Mouse (Mus musculus) bone marrow, adult 2 months (tissue): ENCODE data around the gene Selplg. TPM values are rescaled to one million over a fixed set of nuclear protein-coding genes. Genes with fewer than 3 reads are reported as not detected.

Experiments
- H3K27ac ChIP-seq: fragments of 200-500 bp; 2 replicates; pipeline ENCODE4 v1.5.1; 2012; ENCODE audit warnings: low read depth, mild to moderate bottlenecking, control low read depth, inconsistent platforms, low read length; ENCODE audit not compliant: control insufficient read depth, poor library complexity, insufficient read depth
- H3K4me1 ChIP-seq: fragments of 200-500 bp; 2 replicates; pipeline ENCODE4 v1.6.1; 2011; ENCODE audit warnings: low read length; ENCODE audit not compliant: control insufficient read depth, insufficient read depth
- H3K4me3 ChIP-seq: fragments of 200-500 bp; replicated peaks from 2 replicates; pipeline ENCODE3; 2011; ENCODE audit warnings: mild to moderate bottlenecking, low read depth, low read length, control low read depth; ENCODE audit not compliant: control insufficient read depth
- CTCF ChIP-seq: fragments of 200-500 bp; IDR thresholded peaks from 2 replicates; pipeline ENCODE4 v1.5.1; 2011; ENCODE audit warnings: low read length, control low read depth; ENCODE audit not compliant: control insufficient read depth, insufficient read depth
- POLR2A ChIP-seq: fragments of 200-500 bp; IDR thresholded peaks from 2 replicates; pipeline ENCODE4 v1.6.1; 2011; ENCODE audit warnings: low read depth, mild to moderate bottlenecking, control low read depth, low read length, borderline replicate concordance; ENCODE audit not compliant: control insufficient read depth
- WGBS: fragments of 180-500 bp; shearing (Covaris S2); methylation state at CpG from one replicate; pipeline ENCODE4 v1.1.7; 2018; 5-methylcytosine and 5-hydroxymethylcytosine counted together
- polyA plus RNA-seq: library from polyadenylated mRNA; stranded (reverse); fragments of >200 nt; gene quantifications from 2 replicates; pipeline ENCODE4 v1.2.4, GENCODE M21; 2011; ENCODE audit warnings: low replicate concordance; ENCODE audit not compliant: missing spikeins, insufficient read depth, insufficient read length

Selplg gene
- polyA plus RNA-seq, 1 experiment, result 146 TPM

DNA sequence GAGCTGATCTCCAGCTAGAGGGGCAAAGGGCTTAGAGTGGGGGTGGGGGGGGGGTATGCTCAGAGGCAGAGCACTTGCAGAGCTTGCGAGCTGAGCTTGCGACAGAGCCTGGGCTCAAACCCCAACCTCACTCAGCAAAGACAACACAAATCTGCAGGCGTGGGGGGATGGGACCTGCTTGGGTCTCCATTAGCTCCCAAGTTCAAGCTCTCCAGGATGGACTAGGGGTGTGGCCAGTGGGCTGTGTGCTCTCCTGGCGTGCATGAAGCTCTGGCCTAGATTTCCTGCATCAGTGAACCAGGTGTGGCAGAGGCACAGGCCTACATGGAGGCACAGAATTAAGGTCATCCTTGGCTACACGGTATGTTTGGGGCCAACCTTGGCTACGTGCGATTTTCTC, 4.0 kb downstream of the Selplg start:
- 31% methylated on average over 7 of the region's 7 CpGs for WGBS
- TF ChIP-seq CTCF (no peak), POLR2A (no peak)
- Histone ChIP-seq H3K4me3 (peak overlapping the region; percentile 68), H3K4me1 (peaks cover 9% of the 10 kb centered on the region; the same call in 1 of the 2 replicates), H3K27ac (peak overlapping the region; percentile 86)

DNA sequence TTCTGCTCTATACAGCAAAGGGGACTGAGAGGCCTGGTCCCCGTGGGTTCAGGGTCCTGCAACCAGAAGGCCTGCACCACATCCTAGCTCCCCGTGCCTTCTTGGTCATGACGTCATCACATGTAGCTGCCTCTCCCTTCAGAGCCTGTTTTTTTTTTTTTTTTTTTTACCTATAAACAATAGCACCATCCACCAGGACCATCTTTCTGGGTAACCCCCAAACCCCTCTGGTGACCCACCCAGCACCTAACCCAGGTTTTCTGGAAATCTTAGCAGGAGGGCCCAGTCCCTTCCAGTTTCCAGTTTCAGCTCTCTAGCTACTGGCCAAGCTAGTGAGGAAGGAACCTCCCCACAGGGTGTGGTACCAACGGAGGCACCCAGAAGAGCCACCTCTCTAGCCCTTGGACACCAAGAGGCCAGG, 4.4 kb downstream of the Selplg start:
- Histone ChIP-seq H3K4me3 (peak overlapping the region; percentile 68), H3K4me1 (peaks cover 9% of the 10 kb centered on the region; the same call in 1 of the 2 replicates), H3K27ac (peak overlapping the region; percentile 86)
- no peak for TF ChIP-seq CTCF
- TF ChIP-seq POLR2A, result no peak
- 1% methylated on average over 4 of the region's 4 CpGs for WGBS

DNA sequence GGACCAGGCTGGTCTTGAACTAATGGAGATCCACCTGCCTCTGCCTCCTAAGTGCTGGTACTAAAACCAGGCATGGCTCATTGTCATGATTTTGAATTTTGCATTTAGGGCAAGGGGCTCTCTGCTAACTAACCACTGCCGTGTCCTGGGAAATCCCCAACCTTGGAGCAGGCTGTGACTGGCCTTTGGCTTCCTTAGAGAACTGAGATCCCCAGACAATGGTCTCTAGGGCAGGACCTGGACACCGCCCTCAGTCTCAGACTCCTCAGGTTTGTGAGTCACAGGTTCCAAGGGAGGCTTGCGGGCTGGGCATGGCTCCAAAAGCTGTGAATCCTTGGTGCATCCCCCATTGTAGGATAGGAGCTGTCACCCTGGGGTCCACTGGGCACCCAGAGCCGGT, 5.8 kb downstream of the Selplg start:
- peaks cover 9% of the 10 kb centered on the region; the same call in 1 of the 2 replicates for H3K4me1 ChIP-seq
- TF ChIP-seq CTCF, result no peak
- TF ChIP-seq POLR2A, result no peak
- WGBS, result 72% methylated on average over 4 of the region's 4 CpGs
- no peak overlapping the region; the same call in 1 of the 2 replicates for H3K27ac ChIP-seq
- no peak overlapping the region for H3K4me3 ChIP-seq

DNA sequence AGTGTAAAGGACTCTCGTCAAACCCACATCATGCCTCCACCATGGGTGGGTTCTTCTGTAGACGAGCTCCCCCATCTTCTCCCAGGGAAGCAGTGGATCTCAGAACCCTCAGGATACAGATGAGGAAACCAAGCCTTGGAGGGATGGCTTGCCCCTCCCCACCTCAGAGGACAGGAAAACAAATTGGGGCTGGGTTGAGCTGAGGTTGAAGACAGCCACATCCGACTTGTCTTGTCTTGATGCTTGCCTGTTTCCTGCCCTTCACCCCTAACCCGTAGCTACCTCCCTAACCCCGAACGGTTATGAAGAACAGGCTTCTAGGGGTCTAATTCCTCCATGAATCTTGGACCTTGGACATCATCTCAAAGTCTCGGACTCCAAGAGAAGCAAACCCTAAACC, 6.9 kb downstream of the Selplg start:
- WGBS, result 28% methylated on average over 7 of the region's 7 CpGs
- Histone ChIP-seq H3K4me3 (peak overlapping the region; percentile 4), H3K4me1 (peaks cover 5% of the 10 kb centered on the region; the same call in 1 of the 2 replicates), H3K27ac (peak overlapping the region; percentile 7)
- no peak for TF ChIP-seq CTCF
- no peak for TF ChIP-seq POLR2A

DNA sequence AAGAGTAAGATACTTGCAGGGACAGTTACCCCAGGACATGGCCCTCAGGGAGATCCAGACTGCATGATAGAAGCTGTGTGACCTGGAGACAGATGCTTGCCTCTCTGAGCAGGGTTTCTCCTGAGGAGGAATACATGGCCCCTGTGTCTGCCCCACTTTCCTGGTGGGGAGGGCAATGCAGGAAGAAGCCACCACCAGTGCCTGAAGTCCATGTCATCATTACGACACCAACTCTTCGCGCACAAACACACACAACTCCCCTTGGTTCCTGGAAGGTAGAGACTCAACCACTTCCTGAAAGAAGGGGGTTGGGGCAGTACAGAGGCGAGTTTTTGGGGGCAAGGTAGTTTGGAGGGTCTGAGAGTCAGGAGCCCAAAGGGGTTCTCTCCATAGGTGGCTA, 8.2 kb downstream of the Selplg start:
- Histone ChIP-seq H3K4me1 (peaks cover 5% of the 10 kb centered on the region; the same call in 1 of the 2 replicates), H3K27ac (peak overlapping the region; percentile 65), H3K4me3 (no peak overlapping the region)
- 18% methylated on average over 4 of the region's 4 CpGs for WGBS
- TF ChIP-seq POLR2A, result no peak
- no peak for TF ChIP-seq CTCF

DNA sequence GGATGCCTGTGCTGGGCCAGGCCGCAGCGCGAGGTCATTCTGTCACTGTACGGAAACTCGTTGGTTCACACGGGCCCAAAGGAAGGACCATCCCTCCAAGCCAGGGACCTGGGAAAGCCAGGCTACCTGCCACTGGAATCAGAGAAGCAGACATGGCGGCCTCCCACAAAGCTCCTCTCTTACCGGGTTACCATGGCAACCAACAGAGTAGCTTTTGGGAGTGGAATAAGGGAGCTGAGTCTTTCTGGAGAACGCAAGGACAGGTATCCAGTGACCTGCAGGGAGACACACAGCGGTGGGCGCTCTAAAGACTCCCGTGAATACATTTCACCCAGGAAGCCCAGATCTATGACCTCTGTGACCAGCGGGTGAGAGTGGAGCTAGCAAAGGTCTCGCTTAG, 13.9 kb downstream of the Selplg start:
- H3K27ac ChIP-seq, result no peak overlapping the region
- TF ChIP-seq CTCF, result no peak
- TF ChIP-seq POLR2A, result no peak
- no peak overlapping the region for H3K4me3 ChIP-seq
- no peaks in the 10 kb centered on the region for H3K4me1 ChIP-seq
- 89% methylated on average over 14 of the region's 14 CpGs for WGBS

DNA sequence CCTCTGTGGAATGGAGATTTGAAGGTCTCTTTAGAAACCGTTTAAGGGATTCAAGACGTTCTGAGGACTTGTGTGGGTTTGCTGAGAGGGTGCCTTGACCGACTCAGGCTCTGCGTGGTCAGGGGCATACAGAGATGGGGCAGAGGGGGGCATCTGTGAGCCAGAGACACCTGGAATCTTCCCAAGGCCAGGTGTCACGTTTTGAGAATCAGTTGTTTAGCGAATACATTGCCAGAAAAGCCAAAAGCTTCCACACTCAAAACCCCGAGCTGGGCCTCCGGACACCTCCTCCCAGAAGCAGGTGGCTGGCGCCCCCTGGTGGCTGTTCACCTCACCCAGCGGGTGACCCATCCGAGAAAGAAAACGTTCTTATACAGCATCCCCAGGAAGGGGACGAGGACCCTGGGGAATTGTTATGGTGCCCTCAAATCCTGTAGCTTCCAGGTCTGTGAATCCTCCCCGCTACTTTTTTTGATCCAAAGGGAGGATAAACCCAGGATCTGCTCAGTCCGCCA, 16.7 kb downstream of the Selplg start:
- H3K27ac ChIP-seq, result 0 out of 2 replicates have a peak overlapping the region, but pooled peaks have one; percentile 8
- no peak overlapping the region for H3K4me3 ChIP-seq
- peaks cover 3% of the 10 kb centered on the region; the same call in 1 of the 2 replicates for H3K4me1 ChIP-seq
- 14% methylated on average over 15 of the region's 15 CpGs for WGBS
- TF ChIP-seq POLR2A (peak; percentile 28; the same call in 1 of the 2 replicates), CTCF (peak; percentile 87)

DNA sequence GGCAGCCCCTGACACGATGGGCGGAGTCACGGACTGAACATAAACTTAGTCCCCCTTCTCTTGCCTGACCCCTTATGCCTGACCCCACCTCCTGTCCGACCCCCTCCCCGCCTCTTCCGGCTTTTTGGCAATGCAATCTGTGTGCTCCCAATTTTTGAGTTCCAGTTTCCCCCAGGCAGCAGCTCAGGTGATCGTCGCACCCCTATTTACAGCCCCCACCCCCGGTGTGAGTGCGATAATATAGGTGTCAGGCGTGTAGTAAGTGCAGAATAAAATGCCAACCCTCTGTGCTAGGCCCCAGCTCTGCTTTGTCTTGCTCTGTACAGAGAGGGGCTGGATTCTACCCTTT, 17.4 kb downstream of the Selplg start:
- TF ChIP-seq CTCF (no peak), POLR2A (no peak)
- H3K4me1 ChIP-seq, result peaks cover 3% of the 10 kb centered on the region; the same call in 1 of the 2 replicates
- no peak overlapping the region for H3K4me3 ChIP-seq
- H3K27ac ChIP-seq, result no peak overlapping the region
- WGBS, result 69% methylated on average over 11 of the region's 11 CpGs

DNA sequence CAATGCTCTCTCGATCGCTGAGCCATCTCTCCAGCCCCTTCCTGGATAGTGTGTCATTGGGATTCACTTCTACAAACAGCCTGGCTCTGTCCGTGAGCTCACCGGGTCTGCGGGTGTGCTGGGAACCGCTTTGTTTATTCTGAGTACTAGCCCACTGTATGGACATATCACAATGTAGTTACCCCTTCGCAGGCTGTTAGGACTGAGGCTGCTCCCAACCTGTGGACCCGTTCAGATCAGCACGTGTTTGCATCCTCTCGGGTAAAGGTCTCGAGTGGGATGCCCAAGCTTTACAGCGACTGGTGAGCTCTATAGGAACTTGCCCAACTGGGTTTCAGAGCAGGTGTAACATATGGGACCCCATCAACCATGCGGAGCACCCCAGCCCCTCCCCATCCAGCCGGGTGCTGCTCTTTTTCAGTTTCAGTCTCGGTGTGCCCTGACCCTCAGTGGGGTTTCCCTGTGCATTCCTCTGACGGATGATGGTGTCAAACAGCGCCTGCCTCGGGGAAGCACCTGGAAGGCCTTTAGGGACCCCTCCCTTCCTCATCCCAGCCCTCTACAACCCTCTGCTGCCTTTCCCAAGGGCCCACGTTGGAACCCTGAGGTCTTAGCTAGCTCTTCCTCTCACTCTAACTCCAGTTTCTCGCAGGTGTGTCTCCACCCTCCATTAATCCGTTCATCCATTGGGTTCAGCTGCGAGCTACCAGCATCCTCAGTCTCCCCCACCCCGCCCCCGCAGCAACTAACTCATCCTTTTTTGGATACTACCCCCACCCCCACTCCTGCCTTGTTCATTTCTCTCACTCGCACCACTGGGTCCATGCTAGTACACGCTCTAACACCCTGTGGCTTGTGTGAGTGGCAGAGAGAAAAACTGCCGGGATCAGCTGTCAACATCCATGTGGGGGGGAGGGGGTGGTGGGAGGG, 18.1 kb downstream of the Selplg start:
- no peak overlapping the region for H3K27ac ChIP-seq
- no peak overlapping the region for H3K4me3 ChIP-seq
- WGBS, result 40% methylated on average over 27 of the region's 27 CpGs
- peaks cover 3% of the 10 kb centered on the region; the same call in 1 of the 2 replicates for H3K4me1 ChIP-seq
- TF ChIP-seq POLR2A, result no peak
- no peak for TF ChIP-seq CTCF
